Mouse (Mus musculus) heart, embryonic 12.5 days (tissue): ENCODE results near the gene Scn8a. TPM values are rescaled to one million over a fixed set of nuclear protein-coding genes. Genes with fewer than 3 reads are reported as not detected.
A peak's percentile ranks its signal among the peaks of the same experiment; 100 is the strongest.

Experiments
- ATAC-seq: fragments of 200-750 bp; cut with Nextera tagmentation; 2 replicates; pipeline ENCODE4 v1.8.0; 2017; ENCODE audit warnings: moderate TSS enrichment, moderate library complexity; ENCODE audit not compliant: insufficient number of reproducible peaks, low FRiP score
- H3K27ac ChIP-seq: fragments of 300-500 bp; sonication (generic); 2 replicates; pipeline ENCODE4 v1.5.1; 2016; ENCODE audit warnings: mild to moderate bottlenecking, moderate library complexity; ENCODE audit not compliant: poor library complexity, severe bottlenecking
- H3K27me3 ChIP-seq: fragments of 300-500 bp; sonication (generic); replicated peaks from 2 replicates; pipeline ENCODE4 v1.6.1; 2016; ENCODE audit warnings: mild to moderate bottlenecking, moderate library complexity
- H3K36me3 ChIP-seq: fragments of 300-500 bp; sonication (generic); 2 replicates; pipeline ENCODE4 v1.6.1; 2016; ENCODE audit warnings: mild to moderate bottlenecking, moderate library complexity
- H3K4me1 ChIP-seq: fragments of 300-500 bp; sonication (generic); replicated peaks from 2 replicates; pipeline ENCODE4 v1.6.1; 2016; ENCODE audit warnings: mild to moderate bottlenecking
- H3K4me2 ChIP-seq: fragments of 300-500 bp; sonication (generic); 2 replicates; pipeline ENCODE4 v1.6.1; 2016; ENCODE audit warnings: mild to moderate bottlenecking, moderate library complexity
- H3K4me3 ChIP-seq: fragments of 300-500 bp; sonication (generic); 2 replicates; pipeline ENCODE4 v1.5.1; 2016; ENCODE audit warnings: mild to moderate bottlenecking
- H3K9ac ChIP-seq: fragments of 300-500 bp; sonication (generic); 2 replicates; pipeline ENCODE4 v1.6.1; 2016; ENCODE audit warnings: mild to moderate bottlenecking, moderate library complexity
- H3K9me3 ChIP-seq: fragments of 300-500 bp; sonication (generic); replicated peaks from 2 replicates; pipeline ENCODE4 v1.6.1; 2016; ENCODE audit warnings: mild to moderate bottlenecking, moderate library complexity
- WGBS: fragments of 180-500 bp; shearing (Covaris S2); methylation state at CpG from one replicate; pipeline ENCODE4 v1.1.7; 2016; 5-methylcytosine and 5-hydroxymethylcytosine counted together
- polyA plus RNA-seq: library from polyadenylated mRNA; unstranded; fragments of >200 nt; fragmentation: Nextera tagmentation; extraction: Ambion mirVana; gene quantifications from 2 replicates; pipeline ENCODE4 v1.2.1, GENCODE M21; 2016

Gene Scn8a
- polyA plus RNA-seq, 1 experiment from 2014 or later, result 0.69 TPM

- Histone ChIP-seq H3K27ac (no peak overlapping the region), H3K36me3 (no peaks in the 10 kb centered on the region), H3K4me1 (peaks cover 4% of the 10 kb centered on the region), H3K27me3 (peaks cover 29% of the 10 kb centered on the region), H3K4me3 (no peak overlapping the region), H3K9ac (no peak overlapping the region), H3K4me2 (no peak overlapping the region), H3K9me3 (no peaks in the 10 kb centered on the region)
- ATAC-seq, result no peak
- WGBS, result 94% methylated on average over 1 of the region's 1 CpGs
Observed at GRCm38 (mm10) chr15:100987031-100987430, 117.4 kb downstream of the Scn8a start.

- Histone ChIP-seq H3K9me3 (no peaks in the 10 kb centered on the region), H3K27ac (no peak overlapping the region), H3K27me3 (peaks cover 15% of the 10 kb centered on the region), H3K9ac (no peak overlapping the region), H3K4me3 (no peak overlapping the region), H3K4me2 (no peak overlapping the region), H3K4me1 (no peaks in the 10 kb centered on the region), H3K36me3 (no peaks in the 10 kb centered on the region)
- ATAC-seq, result no peak
- WGBS, result 84% methylated on average over 10 of the region's 10 CpGs
Observed at GRCm38 (mm10) chr15:100990283-100990682, 120.6 kb downstream of the Scn8a start.

GRCm38 (mm10) chr15:100997090-100997489 lies 127.4 kb downstream of the Scn8a start:
- Histone ChIP-seq H3K9me3 (no peaks in the 10 kb centered on the region), H3K4me2 (no peak overlapping the region), H3K27ac (no peak overlapping the region), H3K4me3 (no peak overlapping the region), H3K4me1 (no peaks in the 10 kb centered on the region), H3K9ac (no peak overlapping the region), H3K27me3 (peaks cover 10% of the 10 kb centered on the region; the same call in 1 of the 2 replicates), H3K36me3 (no peaks in the 10 kb centered on the region)
- no peak for ATAC-seq
- WGBS, result 29% methylated on average over 4 of the region's 4 CpGs

GRCm38 (mm10) chr15:101001685-101002084 lies 132.0 kb downstream of the Scn8a start:
- Histone ChIP-seq H3K9ac (no peak overlapping the region), H3K4me2 (no peak overlapping the region), H3K4me1 (peaks cover 4% of the 10 kb centered on the region; the same call in 1 of the 2 replicates), H3K4me3 (no peak overlapping the region), H3K36me3 (no peaks in the 10 kb centered on the region), H3K27me3 (peaks cover 11% of the 10 kb centered on the region; the same call in 1 of the 2 replicates), H3K9me3 (no peaks in the 10 kb centered on the region), H3K27ac (no peak overlapping the region)
- 95% methylated on average over 1 of the region's 1 CpGs for WGBS
- ATAC-seq, result no peak

- no peak overlapping the region for H3K9ac ChIP-seq
- no peak overlapping the region for H3K4me3 ChIP-seq
- H3K36me3 ChIP-seq, result no peaks in the 10 kb centered on the region
- 76% methylated on average over 3 of the region's 3 CpGs for WGBS
- no peaks in the 10 kb centered on the region for H3K9me3 ChIP-seq
- no peak for ATAC-seq
- H3K4me1 ChIP-seq, result peaks cover 7% of the 10 kb centered on the region
- H3K4me2 ChIP-seq, result no peak overlapping the region
- no peak overlapping the region for H3K27ac ChIP-seq
- peaks cover 14% of the 10 kb centered on the region; the same call in 1 of the 2 replicates for H3K27me3 ChIP-seq
Observed at GRCm38 (mm10) chr15:101002466-101002865, 132.8 kb downstream of the Scn8a start.

- no peak for ATAC-seq
- Histone ChIP-seq H3K4me1 (peaks cover 7% of the 10 kb centered on the region), H3K27me3 (peaks cover 23% of the 10 kb centered on the region; the same call in 1 of the 2 replicates), H3K27ac (no peak overlapping the region), H3K9ac (no peak overlapping the region), H3K36me3 (no peaks in the 10 kb centered on the region), H3K4me3 (no peak overlapping the region), H3K4me2 (no peak overlapping the region), H3K9me3 (no peaks in the 10 kb centered on the region)
- WGBS, result 54% methylated on average over 3 of the region's 3 CpGs
Observed at GRCm38 (mm10) chr15:101004538-101004937, 134.9 kb downstream of the Scn8a start.

GRCm38 (mm10) chr15:101005717-101006116 lies 136.1 kb downstream of the Scn8a start:
- WGBS, result 73% methylated on average over 8 of the region's 8 CpGs
- H3K27ac ChIP-seq, result no peak overlapping the region
- ATAC-seq, result no peak

GRCm38 (mm10) chr15:101006251-101007040 lies 136.8 kb downstream of the Scn8a start:
- Histone ChIP-seq H3K4me3 (peak overlapping the region; percentile 48), H3K27ac (no peak overlapping the region), H3K36me3 (no peaks in the 10 kb centered on the region), H3K27me3 (peaks cover 23% of the 10 kb centered on the region; the same call in 1 of the 2 replicates), H3K4me1 (peaks cover 7% of the 10 kb centered on the region), H3K9ac (peak overlapping the region; percentile 65), H3K9me3 (no peaks in the 10 kb centered on the region), H3K4me2 (peak overlapping the region; percentile 78)
- ATAC-seq, result peak; percentile 79
- WGBS, result 14% methylated on average over 14 of the region's 15 CpGs

More at GRCm38 (mm10) chr15:101005717-101006116, 136.1 kb downstream of the Scn8a start:
- Histone ChIP-seq H3K4me3 (no peak overlapping the region), H3K9ac (no peak overlapping the region), H3K9me3 (no peaks in the 10 kb centered on the region), H3K36me3 (no peaks in the 10 kb centered on the region), H3K4me1 (peaks cover 7% of the 10 kb centered on the region), H3K4me2 (no peak overlapping the region), H3K27me3 (peaks cover 23% of the 10 kb centered on the region; the same call in 1 of the 2 replicates)

- H3K4me2 ChIP-seq, result peak overlapping the region; percentile 78
- H3K36me3 ChIP-seq, result no peaks in the 10 kb centered on the region
- ATAC-seq, result no peak
- H3K9ac ChIP-seq, result no peak overlapping the region
- peak overlapping the region; percentile 48; the same call in 1 of the 2 replicates for H3K4me3 ChIP-seq
- WGBS, result 75% methylated on average over 7 of the region's 7 CpGs
- H3K9me3 ChIP-seq, result no peaks in the 10 kb centered on the region
- peaks cover 23% of the 10 kb centered on the region; the same call in 1 of the 2 replicates for H3K27me3 ChIP-seq
- no peak overlapping the region for H3K27ac ChIP-seq
- peaks cover 7% of the 10 kb centered on the region for H3K4me1 ChIP-seq
Observed at GRCm38 (mm10) chr15:101007236-101007635, 137.6 kb downstream of the Scn8a start.

- peaks cover 23% of the 10 kb centered on the region; the same call in 1 of the 2 replicates for H3K27me3 ChIP-seq
- H3K27ac ChIP-seq, result no peak overlapping the region
- no peaks in the 10 kb centered on the region for H3K36me3 ChIP-seq
- peaks cover 7% of the 10 kb centered on the region for H3K4me1 ChIP-seq
- H3K9ac ChIP-seq, result no peak overlapping the region
- H3K9me3 ChIP-seq, result no peaks in the 10 kb centered on the region
- WGBS, result 76% methylated on average over 14 of the region's 14 CpGs
- H3K4me2 ChIP-seq, result no peak overlapping the region
- H3K4me3 ChIP-seq, result no peak overlapping the region
- ATAC-seq, result 0 out of 2 replicates have a peak, but pooled peaks have one; percentile 17
Observed at GRCm38 (mm10) chr15:101008386-101009010, 138.8 kb downstream of the Scn8a start.

GRCm38 (mm10) chr15:101011352-101011751 lies 141.7 kb downstream of the Scn8a start:
- Histone ChIP-seq H3K27me3 (peaks cover 19% of the 10 kb centered on the region), H3K4me3 (no peak overlapping the region), H3K36me3 (no peaks in the 10 kb centered on the region), H3K4me2 (no peak overlapping the region), H3K4me1 (peaks cover 4% of the 10 kb centered on the region), H3K9me3 (no peaks in the 10 kb centered on the region), H3K27ac (no peak overlapping the region), H3K9ac (no peak overlapping the region)
- 77% methylated on average over 6 of the region's 6 CpGs for WGBS
- ATAC-seq, result no peak
